Mouse (Mus musculus): ENCODE measurements around the gene Gpr142. TPM values are rescaled to one million over a fixed set of nuclear protein-coding genes. Genes with fewer than 3 reads are reported as not detected.

Gpr142 gene
- polyA plus RNA-seq, 1 experiment, result not detected

- Histone ChIP-seq H3K79me3 (ENCODE audit: low read depth) (no peaks in the 10 kb centered on the region), H3K79me2 (ENCODE audit: control insufficient read depth, insufficient read depth) (no peaks in the 10 kb centered on the region), H3K4me3 (ENCODE audit: insufficient read depth, poor library complexity, severe bottlenecking) (no peak overlapping the region), H3ac (ENCODE audit: control insufficient read depth, insufficient read length, low read depth) (no peak overlapping the region), H3K36me3 (ENCODE audit: control insufficient read depth, insufficient read depth) (no peaks in the 10 kb centered on the region), H3K27me3 (ENCODE audit: control insufficient read depth, insufficient read depth, insufficient read length) (no peaks in the 10 kb centered on the region)
- TF ChIP-seq FOSL1 (IDR thresholded peaks at IDR 0.05; ENCODE audit: insufficient read depth, low read length, poor library complexity, severe bottlenecking) (no peak), CEBPB (IDR thresholded peaks at IDR 0.05; ENCODE audit: low read depth) (no peak), MYOD1 (IDR thresholded peaks at IDR 0.05; ENCODE audit: control insufficient read depth, insufficient read length, low read depth) (no peak), CTCF (IDR thresholded peaks at IDR 0.05; ENCODE audit: control insufficient read depth, insufficient read depth, insufficient read length) (no peak), MYOG (IDR thresholded peaks at IDR 0.05; ENCODE audit: control insufficient read depth, extremely low read depth, insufficient read length) (no peak), MAX (IDR thresholded peaks at IDR 0.05) (no peak), USF1 (IDR thresholded peaks at IDR 0.05; ENCODE audit: low read depth) (no peak)
These were observed 28.0 kb downstream of the Gpr142 start for GRCm38 (mm10) chr11:114826686-114827085.

- no peaks in the 10 kb centered on the region for H3K36me3 ChIP-seq (ENCODE audit: control insufficient read depth, insufficient read depth)
- H3K4me3 ChIP-seq (ENCODE audit: insufficient read depth, poor library complexity, severe bottlenecking), result no peak overlapping the region
- TF ChIP-seq CTCF (IDR thresholded peaks at IDR 0.05; ENCODE audit: control insufficient read depth, insufficient read depth, insufficient read length), result no peak
- no peak for TF ChIP-seq MYOD1 (IDR thresholded peaks at IDR 0.05; ENCODE audit: control insufficient read depth, insufficient read length, low read depth)
- no peak for TF ChIP-seq MYOG (IDR thresholded peaks at IDR 0.05; ENCODE audit: control insufficient read depth, extremely low read depth, insufficient read length)
- TF ChIP-seq USF1 (IDR thresholded peaks at IDR 0.05; ENCODE audit: low read depth), result no peak
- no peak for TF ChIP-seq MAX (IDR thresholded peaks at IDR 0.05)
- TF ChIP-seq FOSL1 (IDR thresholded peaks at IDR 0.05; ENCODE audit: insufficient read depth, low read length, poor library complexity, severe bottlenecking), result no peak
- TF ChIP-seq CEBPB (IDR thresholded peaks at IDR 0.05; ENCODE audit: low read depth), result no peak
- no peaks in the 10 kb centered on the region for H3K79me3 ChIP-seq (ENCODE audit: low read depth)
- no peaks in the 10 kb centered on the region for H3K27me3 ChIP-seq (ENCODE audit: control insufficient read depth, insufficient read depth, insufficient read length)
- H3ac ChIP-seq (ENCODE audit: control insufficient read depth, insufficient read length, low read depth), result no peak overlapping the region
- H3K79me2 ChIP-seq (ENCODE audit: control insufficient read depth, insufficient read depth), result no peaks in the 10 kb centered on the region
These were observed 31.0 kb downstream of the Gpr142 start for GRCm38 (mm10) chr11:114829499-114830432.

GRCm38 (mm10) chr11:114830433-114830773 lies 31.7 kb downstream of the Gpr142 start:
- Histone ChIP-seq H3K4me3 (ENCODE audit: insufficient read depth, poor library complexity, severe bottlenecking) (no peak overlapping the region), H3K79me2 (ENCODE audit: control insufficient read depth, insufficient read depth) (no peaks in the 10 kb centered on the region), H3K36me3 (ENCODE audit: control insufficient read depth, insufficient read depth) (no peaks in the 10 kb centered on the region), H3ac (ENCODE audit: control insufficient read depth, insufficient read length, low read depth) (no peak overlapping the region), H3K79me3 (ENCODE audit: low read depth) (no peaks in the 10 kb centered on the region), H3K27me3 (ENCODE audit: control insufficient read depth, insufficient read depth, insufficient read length) (no peaks in the 10 kb centered on the region)
- TF ChIP-seq CTCF (IDR thresholded peaks at IDR 0.05; ENCODE audit: control insufficient read depth, insufficient read depth, insufficient read length) (no peak), USF1 (IDR thresholded peaks at IDR 0.05; ENCODE audit: low read depth) (no peak), CEBPB (IDR thresholded peaks at IDR 0.05; ENCODE audit: low read depth) (no peak), MAX (IDR thresholded peaks at IDR 0.05) (no peak), MYOD1 (IDR thresholded peaks at IDR 0.05; ENCODE audit: control insufficient read depth, insufficient read length, low read depth) (no peak)

- Histone ChIP-seq H3K79me3 (ENCODE audit: low read depth) (no peaks in the 10 kb centered on the region), H3K36me3 (ENCODE audit: control insufficient read depth, insufficient read depth) (no peaks in the 10 kb centered on the region), H3K4me3 (ENCODE audit: insufficient read depth, poor library complexity, severe bottlenecking) (no peak overlapping the region), H3ac (ENCODE audit: control insufficient read depth, insufficient read length, low read depth) (no peak overlapping the region), H3K27me3 (ENCODE audit: control insufficient read depth, insufficient read depth, insufficient read length) (no peaks in the 10 kb centered on the region), H3K79me2 (ENCODE audit: control insufficient read depth, insufficient read depth) (no peaks in the 10 kb centered on the region)
- TF ChIP-seq MYOG (IDR thresholded peaks at IDR 0.05; ENCODE audit: control insufficient read depth, extremely low read depth, insufficient read length), result no peak
These were observed 34.4 kb downstream of the Gpr142 start for GRCm38 (mm10) chr11:114833166-114833565.

- Histone ChIP-seq H3K79me3 (ENCODE audit: low read depth) (no peaks in the 10 kb centered on the region), H3ac (ENCODE audit: control insufficient read depth, insufficient read length, low read depth) (no peak overlapping the region), H3K4me3 (ENCODE audit: insufficient read depth, poor library complexity, severe bottlenecking) (no peak overlapping the region), H3K36me3 (ENCODE audit: control insufficient read depth, insufficient read depth) (no peaks in the 10 kb centered on the region), H3K27me3 (ENCODE audit: control insufficient read depth, insufficient read depth, insufficient read length) (no peaks in the 10 kb centered on the region), H3K79me2 (ENCODE audit: control insufficient read depth, insufficient read depth) (no peaks in the 10 kb centered on the region)
- no peak for TF ChIP-seq MAX (IDR thresholded peaks at IDR 0.05)
- TF ChIP-seq MYOD1 (IDR thresholded peaks at IDR 0.05; ENCODE audit: control insufficient read depth, insufficient read length, low read depth), result peak; percentile 46
These were observed 45.2 kb downstream of the Gpr142 start for GRCm38 (mm10) chr11:114843818-114844463.
